Mouse (Mus musculus) megakaryocyte, embryonic 14.5 days (primary cell): ENCODE measurements around the gene Fgf9.

Source experiments
- FLI1 ChIP-seq: IDR thresholded peaks from 2 replicates; pipeline ENCODE4 v1.6.1; 2012; ENCODE audit warnings: low read length, inconsistent platforms, mixed read lengths
- GATA1 ChIP-seq: IDR thresholded peaks from 3 replicates; pipeline ENCODE4 v1.6.1; 2012; ENCODE audit warnings: mixed read lengths, low read length, inconsistent platforms, borderline replicate concordance

- TF ChIP-seq GATA1: no peak
- no peak for TF ChIP-seq FLI1
These were observed 34.2 kb upstream of the Fgf9 start for GRCm38 (mm10) chr14:58036174-58036573.
